Mouse (Mus musculus) embryonic facial prominence, embryonic 11.5 days (tissue): Measurements from ENCODE around the gene Cep295. TPM values are rescaled to one million over a fixed set of nuclear protein-coding genes. Genes with fewer than 3 reads are reported as not detected.
"Not testable (repeated sequence)": the region's sequence is repeated elsewhere in the genome, so short reads cannot be mapped to it uniquely, and the experiment has no call there.

Experiments used
- ATAC-seq: fragments of 200-750 bp; cut with Nextera tagmentation; replicated peaks from 2 replicates; pipeline ENCODE4 v1.8.0; 2017; ENCODE audit warnings: low read depth; ENCODE audit not compliant: insufficient number of reproducible peaks, low FRiP score, low TSS enrichment
- DNase-seq: peaks from one replicate; pipeline ENCODE4 v3.0.0-alpha.2; 2015; ENCODE audit warnings: low spot score
- H3K27ac ChIP-seq: fragments of 300-500 bp; sonication (generic); replicated peaks from 2 replicates; pipeline ENCODE4 v1.5.1; 2014; ENCODE audit warnings: mild to moderate bottlenecking, low read depth, low read length, control low read depth
- H3K27me3 ChIP-seq: fragments of 300-500 bp; sonication (generic); 2 replicates; pipeline ENCODE4 v1.6.1; 2014; ENCODE audit warnings: mild to moderate bottlenecking, low read length, moderate library complexity, mixed read lengths; ENCODE audit not compliant: control insufficient read depth, insufficient read depth
- H3K36me3 ChIP-seq: fragments of 300-500 bp; sonication (generic); replicated peaks from 2 replicates; pipeline ENCODE4 v1.6.1; 2014; ENCODE audit warnings: low read depth, mild to moderate bottlenecking, low read length, moderate library complexity, mixed read lengths; ENCODE audit not compliant: control insufficient read depth, insufficient read depth
- H3K4me1 ChIP-seq: fragments of 300-500 bp; sonication (generic); 2 replicates; pipeline ENCODE4 v1.6.1; 2014; ENCODE audit warnings: low read length, mixed read lengths; ENCODE audit not compliant: control insufficient read depth, insufficient read depth
- H3K4me2 ChIP-seq: fragments of 300-500 bp; sonication (generic); 2 replicates; pipeline ENCODE4 v1.6.1; 2014; ENCODE audit warnings: low read depth, mild to moderate bottlenecking, control low read depth, low read length, moderate library complexity
- H3K4me3 ChIP-seq: fragments of 300-500 bp; sonication (generic); 2 replicates; pipeline ENCODE4 v1.5.1; 2014; ENCODE audit warnings: low read depth, low read length, control low read depth
- H3K9ac ChIP-seq: fragments of 300-500 bp; sonication (generic); replicated peaks from 2 replicates; pipeline ENCODE4 v1.6.1; 2014; ENCODE audit warnings: mild to moderate bottlenecking, control low read depth, low read length
- H3K9me3 ChIP-seq: fragments of 300-500 bp; sonication (generic); replicated peaks from 2 replicates; pipeline ENCODE4 v1.6.1; 2016; ENCODE audit warnings: mild to moderate bottlenecking, low read length, inconsistent platforms, mixed read lengths; ENCODE audit not compliant: control insufficient read depth
- WGBS: fragments of 180-500 bp; shearing (Covaris S2); extraction: QIAGEN DNeasy Blood & Tissue Kit; methylation state at CpG from one replicate; pipeline ENCODE4 v1.1.7; 2014; 5-methylcytosine and 5-hydroxymethylcytosine counted together
- polyA plus RNA-seq: library from polyadenylated mRNA; unstranded; fragments of >200 nt; fragmentation: Nextera tagmentation; extraction: Ambion mirVana; gene quantifications from 2 replicates; pipeline ENCODE4 v1.2.1, GENCODE M21; 2014

Cep295 gene
- polyA plus RNA-seq, 1 experiment from 2014 or later = 22.0 TPM

GRCm38 (mm10) chr9:15302881-15303280 is 54.7 kb downstream of the Cep295 start:
- ATAC-seq = no peak
- 74% methylated on average over 2 of the region's 2 CpGs for WGBS
- DNase-seq = no peak
- no peaks in the 10 kb centered on the region for H3K4me1 ChIP-seq
- H3K4me3 ChIP-seq = no peak overlapping the region
- no peaks in the 10 kb centered on the region for H3K36me3 ChIP-seq
- H3K4me2 ChIP-seq = no peak overlapping the region
- no peaks in the 10 kb centered on the region for H3K27me3 ChIP-seq
- no peak overlapping the region for H3K27ac ChIP-seq
- H3K9ac ChIP-seq = no peak overlapping the region
- H3K9me3 ChIP-seq = no peaks in the 10 kb centered on the region

GRCm38 (mm10) chr9:15302006-15302405 is 55.6 kb downstream of the Cep295 start:
- WGBS = 79% methylated on average over 6 of the region's 6 CpGs
- not testable (repeated sequence) for H3K27ac ChIP-seq

GRCm38 (mm10) chr9:15301399-15301798 is 56.2 kb downstream of the Cep295 start:
- Histone ChIP-seq H3K9me3 (no peaks in the 10 kb centered on the region), H3K27me3 (no peaks in the 10 kb centered on the region), H3K27ac (no peak overlapping the region), H3K4me2 (no peak overlapping the region), H3K4me1 (no peaks in the 10 kb centered on the region), H3K36me3 (no peaks in the 10 kb centered on the region), H3K4me3 (no peak overlapping the region), H3K9ac (no peak overlapping the region)
- WGBS = 23% methylated on average over 6 of the region's 6 CpGs
- DNase-seq (no peak), ATAC-seq (no peak)

More at GRCm38 (mm10) chr9:15302006-15302405, 55.6 kb downstream of the Cep295 start:
- H3K27me3 ChIP-seq, ATAC-seq, H3K4me2 ChIP-seq, H3K4me1 ChIP-seq, H3K9me3 ChIP-seq, H3K4me3 ChIP-seq, H3K36me3 ChIP-seq, H3K9ac ChIP-seq, DNase-seq: not testable (repeated sequence)

DNA sequence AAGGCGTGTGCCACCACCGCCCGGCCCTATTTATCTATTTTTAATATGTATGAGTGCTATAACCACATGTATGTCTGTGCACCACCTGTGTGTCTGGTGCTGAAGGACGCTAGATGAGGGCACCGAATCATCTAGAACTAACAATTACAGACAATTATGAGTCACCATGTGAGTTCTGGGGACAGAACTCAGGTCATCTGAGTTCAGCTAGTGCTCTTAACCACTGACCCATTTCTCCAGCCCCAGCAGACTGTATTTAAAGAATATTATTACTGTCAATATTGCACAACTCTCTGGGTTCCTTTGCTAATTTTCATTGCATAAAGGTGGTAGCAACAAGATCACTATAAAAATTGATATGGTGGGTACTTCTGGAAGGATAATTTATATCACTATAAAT is 57.5 kb downstream of the Cep295 start:
- Histone ChIP-seq H3K9me3 (no peaks in the 10 kb centered on the region), H3K9ac (no peak overlapping the region), H3K36me3 (no peaks in the 10 kb centered on the region), H3K27ac (no peak overlapping the region), H3K4me1 (no peaks in the 10 kb centered on the region), H3K4me2 (no peak overlapping the region), H3K4me3 (no peak overlapping the region), H3K27me3 (no peaks in the 10 kb centered on the region)
- no peak for DNase-seq
- 87% methylated on average over 5 of the region's 5 CpGs for WGBS
- ATAC-seq = no peak

GRCm38 (mm10) chr9:15298451-15298850 is 59.1 kb downstream of the Cep295 start:
- ATAC-seq (no peak), DNase-seq (no peak)
- Histone ChIP-seq H3K27ac (no peak overlapping the region), H3K27me3 (no peaks in the 10 kb centered on the region), H3K36me3 (no peaks in the 10 kb centered on the region), H3K9ac (no peak overlapping the region), H3K9me3 (no peaks in the 10 kb centered on the region), H3K4me1 (no peaks in the 10 kb centered on the region), H3K4me3 (no peak overlapping the region), H3K4me2 (no peak overlapping the region)
- WGBS = 58% methylated on average over 2 of the region's 2 CpGs

DNA sequence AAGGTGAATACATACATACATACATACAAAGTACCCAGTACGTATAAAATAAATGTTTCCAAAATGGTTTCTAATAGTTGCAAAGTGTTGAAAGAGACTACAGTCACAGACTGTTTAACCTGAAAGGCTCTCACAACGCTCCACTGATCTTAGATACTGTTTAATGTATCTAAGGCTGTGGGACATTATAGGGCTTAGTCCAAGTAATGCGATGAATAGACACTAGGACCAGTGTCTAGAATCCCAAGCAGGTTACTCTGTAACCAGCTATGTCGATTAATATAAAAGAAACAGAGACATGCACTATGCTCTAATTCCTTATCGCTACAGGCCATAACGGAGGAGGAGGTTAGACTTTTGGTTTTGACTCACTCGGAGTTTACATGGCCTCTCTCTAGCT is 60.5 kb downstream of the Cep295 start:
- H3K9me3 ChIP-seq = no peaks in the 10 kb centered on the region
- no peak overlapping the region for H3K4me2 ChIP-seq
- H3K27ac ChIP-seq = no peak overlapping the region
- no peak overlapping the region for H3K9ac ChIP-seq
- WGBS = 91% methylated on average over 7 of the region's 7 CpGs
- H3K4me1 ChIP-seq = no peaks in the 10 kb centered on the region
- no peak for ATAC-seq
- H3K36me3 ChIP-seq = no peaks in the 10 kb centered on the region
- no peaks in the 10 kb centered on the region for H3K27me3 ChIP-seq
- no peak for DNase-seq
- no peak overlapping the region for H3K4me3 ChIP-seq

DNA sequence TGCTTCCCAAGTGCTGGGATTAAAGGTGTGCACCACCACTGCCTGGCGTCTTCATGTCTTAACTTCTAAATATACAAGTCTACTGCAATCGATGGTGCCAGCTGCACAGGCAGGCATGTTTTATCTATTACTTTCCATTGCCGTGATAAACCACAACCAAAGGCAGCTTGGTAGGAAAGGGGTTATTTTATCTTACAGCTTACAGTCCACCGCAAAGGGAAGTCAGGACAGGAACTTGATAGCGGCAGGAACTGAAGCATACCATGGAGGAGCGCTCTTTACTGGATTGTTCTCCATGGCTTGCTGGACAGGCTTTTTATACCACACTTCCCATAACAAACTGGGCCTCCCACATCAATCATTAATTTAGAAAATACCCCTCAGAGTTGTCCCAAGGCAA is 68.3 kb downstream of the Cep295 start:
- H3K4me1 ChIP-seq = no peaks in the 10 kb centered on the region

DNA sequence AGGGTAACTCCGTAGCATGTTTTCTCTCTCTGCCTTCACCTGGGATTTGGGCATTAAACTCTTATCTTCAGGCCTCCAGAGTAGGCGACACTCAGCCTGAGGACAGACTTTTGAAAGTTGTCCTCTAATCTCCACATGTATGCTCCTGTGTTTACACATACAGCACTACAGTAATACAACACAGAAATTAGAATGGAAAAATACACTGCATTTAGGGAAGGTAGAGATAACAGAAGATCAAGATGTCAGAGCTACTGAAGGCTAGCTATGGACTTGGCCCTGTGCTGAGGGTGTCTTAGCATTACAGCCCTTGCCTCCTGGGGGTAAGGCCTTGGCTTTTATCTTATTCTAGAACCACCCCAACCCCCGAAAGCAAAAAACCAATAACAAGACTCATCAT is 69.2 kb downstream of the Cep295 start:
- no peaks in the 10 kb centered on the region for H3K4me1 ChIP-seq
- H3K4me2 ChIP-seq = no peak overlapping the region
- H3K36me3 ChIP-seq = no peaks in the 10 kb centered on the region
- H3K4me3 ChIP-seq = no peak overlapping the region
- H3K27me3 ChIP-seq = no peaks in the 10 kb centered on the region
- H3K9me3 ChIP-seq = no peaks in the 10 kb centered on the region
- ATAC-seq (no peak), DNase-seq (no peak)
- no peak overlapping the region for H3K9ac ChIP-seq
- WGBS = 86% methylated on average over 3 of the region's 3 CpGs
- no peak overlapping the region for H3K27ac ChIP-seq

More for the DNA sequence above, 68.3 kb downstream of the Cep295 start:
- Histone ChIP-seq H3K27me3 (no peaks in the 10 kb centered on the region), H3K4me3 (no peak overlapping the region), H3K27ac (no peak overlapping the region), H3K9me3 (no peaks in the 10 kb centered on the region), H3K9ac (no peak overlapping the region), H3K4me2 (no peak overlapping the region), H3K36me3 (no peaks in the 10 kb centered on the region)
- DNase-seq (no peak), ATAC-seq (no peak)
- 85% methylated on average over 6 of the region's 6 CpGs for WGBS
